Mouse (Mus musculus): ENCODE measurements around the gene Rnft2. TPM values are rescaled to one million over a fixed set of nuclear protein-coding genes. Genes with fewer than 3 reads are reported as not detected.

The Rnft2 gene
- total RNA-seq, 2 experiments from 2014 or later = not detected

GRCm38 (mm10) chr5:118145999-118146679, 98.8 kb downstream of the Rnft2 start:
- no peak for ATAC-seq (replicated peaks; ENCODE audit: low FRiP score, low TSS enrichment, poor library complexity, severe bottlenecking)

- ATAC-seq (replicated peaks; ENCODE audit: low FRiP score, low TSS enrichment, poor library complexity, severe bottlenecking) = no peak
Observed at GRCm38 (mm10) chr5:118145458-118145857, 99.5 kb downstream of the Rnft2 start.

GRCm38 (mm10) chr5:118144770-118145169, 100.1 kb downstream of the Rnft2 start:
- no peak for ATAC-seq (replicated peaks; ENCODE audit: low FRiP score, low TSS enrichment, poor library complexity, severe bottlenecking)

GRCm38 (mm10) chr5:118144327-118144726, 100.6 kb downstream of the Rnft2 start:
- no peak for ATAC-seq (replicated peaks; ENCODE audit: low FRiP score, low TSS enrichment, poor library complexity, severe bottlenecking)

- no peak for ATAC-seq (replicated peaks; ENCODE audit: low FRiP score, low TSS enrichment, poor library complexity, severe bottlenecking)
Observed at GRCm38 (mm10) chr5:118143211-118144026, 101.5 kb downstream of the Rnft2 start.

- ATAC-seq (replicated peaks; ENCODE audit: low FRiP score, low TSS enrichment, poor library complexity, severe bottlenecking) = no peak
Observed at GRCm38 (mm10) chr5:118142471-118142870, 102.4 kb downstream of the Rnft2 start.

Other genes with a start within 250 kb of the Rnft2 start
- gene Tesc, start 217.4 kb downstream of the Rnft2 start, total RNA-seq (2014; fragmentation: Nextera tagmentation) = not detected in 2 replicates
- not detected in 2 replicates for gene Tesc, start 217.4 kb downstream of the Rnft2 start, total RNA-seq (2017)
- gene Fbxw8, start 89.7 kb downstream of the Rnft2 start, total RNA-seq (2014; fragmentation: Nextera tagmentation) = 18.1 and 25.3 TPM in 2 replicates
- gene Fbxw8, start 89.7 kb downstream of the Rnft2 start, total RNA-seq (2017) = 12.9 and 23.8 TPM in 2 replicates
- gene Hrk, start 80.5 kb downstream of the Rnft2 start, total RNA-seq (2014; fragmentation: Nextera tagmentation) = not detected in 2 replicates
- gene Hrk, start 80.5 kb downstream of the Rnft2 start, total RNA-seq (2017) = not detected in 2 replicates
- gene 2410131K14Rik, start 111 bp upstream of the Rnft2 start, total RNA-seq (2014; fragmentation: Nextera tagmentation) = 0.92 and 1.0 TPM in 2 replicates
- 1.4 and 2.1 TPM in 2 replicates for gene 2410131K14Rik, start 111 bp upstream of the Rnft2 start, total RNA-seq (2017)